Mouse (Mus musculus) layer of hippocampus, adult 18-20 months (tissue): ENCODE data around the gene Esyt3. TPM values are rescaled to one million over a fixed set of nuclear protein-coding genes. Genes with fewer than 3 reads are reported as not detected.

Experiments used
- DNase-seq, 2 experiments: peaks; one replicate each; pipeline ENCODE4 v3.0.0; 2022; ENCODE audit warnings: low spot score in 2 of 2
- total RNA-seq, 2 experiments: library from RNA; stranded (reverse); gene quantifications; 2 replicates each; pipeline ENCODE4 v1.2.3; 2021

Esyt3 gene
- total RNA-seq, 2 experiments from 2014 or later, result 1.6 to 2.4 TPM

GRCm38 (mm10) chr9:99355971-99356370 lies 2.4 kb downstream of the Esyt3 start:
- no peak for DNase-seq

GRCm38 (mm10) chr9:99354796-99355195 lies 3.6 kb downstream of the Esyt3 start:
- DNase-seq, result no peak

- no peak for DNase-seq
Observed at GRCm38 (mm10) chr9:99353390-99353789, 5.0 kb downstream of the Esyt3 start.

GRCm38 (mm10) chr9:99352964-99353363 lies 5.4 kb downstream of the Esyt3 start:
- DNase-seq, result no peak

GRCm38 (mm10) chr9:99345351-99345792 lies 13.0 kb downstream of the Esyt3 start:
- DNase-seq, result peak; percentile 64 to 74

- DNase-seq, result no peak
Observed at GRCm38 (mm10) chr9:99341600-99341999, 16.8 kb downstream of the Esyt3 start.

- no peak for DNase-seq
Observed at GRCm38 (mm10) chr9:99340126-99340525, 18.2 kb downstream of the Esyt3 start.

- DNase-seq, result no peak
Observed at GRCm38 (mm10) chr9:99339182-99339581, 19.2 kb downstream of the Esyt3 start.

GRCm38 (mm10) chr9:99338293-99338692 lies 20.1 kb downstream of the Esyt3 start:
- no peak for DNase-seq

GRCm38 (mm10) chr9:99336538-99336937 lies 21.8 kb downstream of the Esyt3 start:
- no peak for DNase-seq

- no peak for DNase-seq
Observed at GRCm38 (mm10) chr9:99326881-99327280, 31.5 kb downstream of the Esyt3 start.

- no peak for DNase-seq
Observed at GRCm38 (mm10) chr9:99325961-99326360, 32.4 kb downstream of the Esyt3 start.

- DNase-seq, result peak in 1 of 2 experiments; percentile 16
Observed at GRCm38 (mm10) chr9:99325208-99325929, 33.0 kb downstream of the Esyt3 start.

- DNase-seq, result no peak
Observed at GRCm38 (mm10) chr9:99320006-99320405, 38.4 kb downstream of the Esyt3 start.

GRCm38 (mm10) chr9:99319343-99319951 lies 38.9 kb downstream of the Esyt3 start:
- no peak for DNase-seq

- no peak for DNase-seq
Observed at GRCm38 (mm10) chr9:99306226-99306625, 52.1 kb downstream of the Esyt3 start.

GRCm38 (mm10) chr9:99304296-99304695 lies 54.1 kb downstream of the Esyt3 start:
- no peak for DNase-seq

Other genes with a start within 250 kb of the Esyt3 start
- gene Pik3cb, start 217.9 kb downstream of the Esyt3 start, total RNA-seq, result 10 to 100 TPM; 27.6 to 28.0 TPM
- not detected for gene Faiml, start 121.3 kb downstream of the Esyt3 start, total RNA-seq
- gene Cep70, start 115.2 kb downstream of the Esyt3 start, total RNA-seq, result 10 to 100 TPM; 22.6 to 23.6 TPM
- 100 to 1,000 TPM; 133 to 150 TPM for gene Mras, start 78.8 kb upstream of the Esyt3 start, total RNA-seq
- 1 to 10 TPM in 1 of 2 experiments, under 1 TPM in 1; 0.46 to 1.1 TPM for gene Nme9, start 92.9 kb upstream of the Esyt3 start, total RNA-seq
- gene Armc8, start 210.3 kb upstream of the Esyt3 start, total RNA-seq, result 10 to 100 TPM; 53.6 to 55.1 TPM
- 10 to 100 TPM; 12.4 to 15.9 TPM for gene Dbr1, start 217.2 kb upstream of the Esyt3 start, total RNA-seq